Mouse (Mus musculus): ENCODE results near the gene Nell2. TPM values are rescaled to one million over a fixed set of nuclear protein-coding genes. Genes with fewer than 3 reads are reported as not detected.

Gene Nell2
- total RNA-seq, 2 experiments from 2014 or later = 636 to 651 TPM

DNA sequence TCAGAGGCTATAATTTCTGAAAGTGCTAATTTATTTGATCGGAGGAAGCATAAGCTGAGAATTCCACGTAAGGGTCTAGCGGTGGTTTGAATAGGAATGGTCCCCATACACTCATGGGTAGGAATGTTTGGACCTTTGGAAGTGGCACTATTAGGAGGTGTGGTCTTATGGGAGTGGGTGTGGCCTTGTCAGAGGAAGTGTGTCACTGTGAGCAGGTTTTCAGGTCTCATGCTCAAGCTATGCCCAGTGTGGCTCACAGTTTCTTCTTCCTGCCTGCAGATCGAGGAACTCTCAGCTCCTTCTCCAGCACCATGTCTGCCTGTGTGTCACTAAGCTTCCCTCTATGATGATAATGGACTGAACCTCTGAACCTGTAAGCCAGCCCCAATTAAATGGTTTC, 46.8 kb downstream of the Nell2 start:
- no peak for DNase-seq (ENCODE audit: low spot score in 2 of 2)

DNA sequence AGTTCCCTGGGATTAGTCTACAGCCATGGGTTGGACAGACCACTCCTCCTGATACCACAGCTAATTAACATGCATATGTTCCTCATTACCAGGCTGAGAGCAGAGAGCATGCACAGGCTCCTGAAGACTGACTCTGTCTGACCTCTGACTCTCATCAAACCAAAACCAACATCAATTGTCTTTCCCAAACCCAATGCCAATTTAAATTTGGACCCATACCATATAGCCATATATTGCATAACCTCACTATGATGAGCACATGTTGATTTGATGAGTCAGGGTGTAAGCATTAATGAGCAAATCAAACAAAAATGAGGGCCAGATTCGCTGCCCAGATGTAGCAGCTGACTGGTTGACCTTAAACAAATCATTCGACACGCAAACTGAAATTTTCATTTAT, 51.9 kb downstream of the Nell2 start:
- DNase-seq (ENCODE audit: low spot score in 2 of 2) = no peak

DNA sequence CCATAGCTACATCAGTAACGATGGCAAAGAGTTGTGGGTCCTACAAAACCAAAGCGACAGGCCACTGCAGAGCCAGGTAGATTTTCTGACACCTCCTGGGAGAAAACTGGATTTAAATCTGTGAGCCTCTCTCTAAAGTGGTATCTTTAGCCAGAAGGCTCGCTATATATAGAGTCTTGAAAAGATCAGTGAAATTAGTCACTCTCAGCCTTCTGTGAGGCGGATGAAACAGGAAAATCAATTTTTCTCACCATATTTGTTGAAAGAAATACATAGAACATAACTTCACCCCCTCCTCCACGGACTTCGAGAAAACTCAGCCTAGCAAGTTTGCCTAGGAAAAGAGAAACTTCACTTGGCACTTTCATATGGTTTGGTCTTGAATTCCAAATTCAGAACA, 54.4 kb downstream of the Nell2 start:
- DNase-seq (ENCODE audit: low spot score in 2 of 2) = no peak

DNA sequence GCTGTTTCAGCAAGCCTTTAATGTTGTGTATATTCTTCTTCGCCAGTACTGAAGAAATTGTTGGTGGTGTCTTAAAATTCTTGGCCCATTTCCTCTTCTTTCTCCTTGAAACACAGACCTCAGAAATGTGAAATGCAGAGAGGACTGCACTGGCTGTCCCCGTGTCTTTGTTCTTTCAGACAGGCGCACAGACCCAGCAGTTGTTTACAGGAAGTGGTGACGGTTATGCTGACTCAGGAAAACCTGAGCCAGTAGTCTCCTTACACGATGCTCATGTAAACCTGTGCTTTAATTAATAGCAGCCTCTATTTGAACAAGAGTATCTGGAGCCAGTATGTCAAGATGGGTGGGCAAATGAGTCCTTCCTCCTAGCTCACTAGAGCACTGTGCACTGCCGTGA, 61.2 kb downstream of the Nell2 start:
- DNase-seq (ENCODE audit: low spot score in 2 of 2) = no peak

DNA sequence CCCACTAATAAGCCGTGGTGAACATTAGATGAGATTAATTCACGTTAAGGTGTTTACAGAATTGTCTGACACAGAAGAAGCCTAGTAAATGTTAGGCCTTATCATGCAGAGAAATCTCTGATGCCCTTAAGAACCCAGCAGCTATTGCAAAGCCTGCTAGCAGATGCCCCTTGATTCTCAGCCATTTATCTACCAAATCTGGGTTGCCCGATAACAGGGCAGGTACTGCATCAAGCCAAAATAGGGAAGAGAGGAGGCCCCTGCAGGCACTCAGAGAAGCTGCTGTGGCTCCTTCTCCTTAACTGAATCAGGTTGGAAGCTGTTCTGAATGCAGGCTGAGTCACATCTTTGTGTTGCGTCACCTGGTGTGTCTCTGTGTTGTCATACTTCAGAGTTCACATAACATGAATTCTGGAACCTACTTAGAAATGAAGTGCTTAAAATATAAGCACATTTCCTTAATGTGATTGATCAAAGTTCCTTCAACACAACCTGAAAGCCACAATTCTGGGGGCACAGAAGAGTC, 68.3 kb downstream of the Nell2 start:
- no peak for DNase-seq (ENCODE audit: low spot score in 2 of 2)

DNA sequence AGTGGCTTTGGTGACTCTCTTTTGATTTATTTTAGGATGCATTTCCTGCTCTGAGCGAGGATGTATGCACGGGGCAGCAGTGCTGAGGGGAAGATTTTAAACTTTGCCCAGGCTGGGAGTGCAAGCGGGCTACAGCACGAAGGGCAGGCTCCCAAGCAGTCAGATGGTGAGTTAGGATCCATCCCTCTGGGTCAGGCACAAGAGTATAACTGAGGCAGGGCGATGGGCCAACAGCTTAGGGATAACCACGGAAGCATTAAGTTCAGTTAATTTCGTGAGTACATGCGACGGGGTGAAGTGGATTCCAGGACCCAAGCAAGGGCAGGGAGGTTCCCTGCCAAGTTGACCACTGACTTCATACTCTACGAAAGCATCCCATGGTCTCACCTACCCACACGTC, 83.8 kb downstream of the Nell2 start:
- no peak for DNase-seq (ENCODE audit: low spot score in 2 of 2)

DNA sequence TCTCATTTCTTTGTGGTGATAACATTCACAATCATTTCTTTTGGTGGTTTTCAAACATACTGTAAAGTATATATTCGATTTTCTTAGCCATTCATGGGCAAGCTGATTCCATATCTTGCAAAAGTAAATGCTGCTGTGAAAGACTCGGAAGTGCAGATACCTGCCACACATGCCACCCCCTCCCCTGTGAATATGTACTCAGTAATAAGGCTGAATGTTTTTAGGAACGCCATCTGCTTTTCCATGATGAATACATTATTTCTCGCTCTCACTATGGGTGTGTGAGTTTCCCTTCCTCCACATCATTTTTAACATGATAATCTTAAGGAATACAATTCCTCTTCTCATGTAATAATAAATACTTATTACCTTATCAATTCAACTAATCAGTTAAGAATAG, 90.6 kb downstream of the Nell2 start:
- no peak for DNase-seq (ENCODE audit: low spot score in 2 of 2)

DNA sequence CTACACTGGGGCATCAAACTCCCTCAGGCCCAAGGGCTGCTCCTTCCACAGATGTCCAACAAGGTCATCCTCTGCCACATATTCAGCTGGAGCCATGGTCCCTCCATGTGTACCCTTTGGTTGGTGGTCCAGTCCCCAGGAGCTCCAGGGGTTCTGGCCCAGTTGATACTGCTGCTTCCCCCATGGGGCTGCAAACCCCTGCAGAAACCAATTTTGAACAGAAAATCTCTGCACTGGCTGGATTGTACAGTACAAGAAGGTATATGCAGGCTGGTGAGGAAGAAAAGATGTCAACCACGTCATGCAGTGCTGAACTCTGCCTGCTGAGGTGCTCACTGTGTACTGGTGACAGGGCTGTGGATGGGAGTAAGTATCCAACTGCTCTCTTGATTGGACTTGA, 92.1 kb downstream of the Nell2 start:
- no peak for DNase-seq (ENCODE audit: low spot score in 2 of 2)

DNA sequence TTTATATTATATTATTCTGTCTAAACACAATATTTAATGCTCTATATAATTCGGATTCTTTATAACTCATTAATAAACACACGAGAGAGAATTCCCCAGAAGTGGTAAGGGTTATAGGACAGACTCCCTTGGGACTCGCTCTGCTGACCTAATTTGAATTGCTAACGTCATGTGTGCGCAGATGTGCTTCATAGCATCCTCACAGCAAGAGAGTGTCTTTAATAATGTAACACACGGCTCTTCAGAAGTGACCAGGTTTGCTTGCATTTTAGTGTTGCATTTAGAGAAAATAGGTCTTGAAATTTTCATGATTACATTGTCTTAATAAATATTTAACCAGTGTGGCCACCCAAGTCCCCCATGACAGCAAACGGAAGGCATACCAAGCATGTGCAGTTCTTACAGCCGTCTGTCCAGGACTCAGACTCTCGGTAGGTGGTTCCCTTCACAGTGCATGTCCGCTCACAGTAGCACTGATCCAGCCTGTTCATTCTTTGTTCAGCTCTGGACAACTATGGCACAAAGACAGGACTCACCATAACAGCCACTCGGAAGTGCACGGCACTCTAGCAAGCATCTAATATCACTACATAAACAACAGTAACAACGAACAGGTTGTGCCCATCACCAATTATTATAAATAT, 97.1 kb downstream of the Nell2 start:
- DNase-seq (ENCODE audit: low spot score in 2 of 2) = no peak

DNA sequence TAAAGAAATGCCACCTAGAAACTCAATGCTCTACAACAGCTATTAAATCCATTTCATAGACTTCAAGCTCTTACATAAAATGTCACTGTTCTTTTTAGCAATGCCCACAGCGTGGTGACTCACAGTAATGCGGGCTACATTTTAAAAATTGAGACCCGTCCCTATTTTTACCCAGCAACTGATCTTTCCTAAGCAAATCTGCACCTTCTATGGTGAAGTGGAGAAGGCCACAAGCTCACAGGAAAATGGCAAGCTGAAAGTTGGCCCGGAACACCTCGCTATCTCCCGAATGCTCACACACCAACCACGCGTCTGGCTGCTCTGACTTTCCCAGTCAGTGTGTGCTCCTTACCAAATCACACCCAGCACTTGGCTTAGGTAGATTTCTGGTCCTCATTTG, 98.4 kb downstream of the Nell2 start:
- no peak for DNase-seq (ENCODE audit: low spot score in 2 of 2)

DNA sequence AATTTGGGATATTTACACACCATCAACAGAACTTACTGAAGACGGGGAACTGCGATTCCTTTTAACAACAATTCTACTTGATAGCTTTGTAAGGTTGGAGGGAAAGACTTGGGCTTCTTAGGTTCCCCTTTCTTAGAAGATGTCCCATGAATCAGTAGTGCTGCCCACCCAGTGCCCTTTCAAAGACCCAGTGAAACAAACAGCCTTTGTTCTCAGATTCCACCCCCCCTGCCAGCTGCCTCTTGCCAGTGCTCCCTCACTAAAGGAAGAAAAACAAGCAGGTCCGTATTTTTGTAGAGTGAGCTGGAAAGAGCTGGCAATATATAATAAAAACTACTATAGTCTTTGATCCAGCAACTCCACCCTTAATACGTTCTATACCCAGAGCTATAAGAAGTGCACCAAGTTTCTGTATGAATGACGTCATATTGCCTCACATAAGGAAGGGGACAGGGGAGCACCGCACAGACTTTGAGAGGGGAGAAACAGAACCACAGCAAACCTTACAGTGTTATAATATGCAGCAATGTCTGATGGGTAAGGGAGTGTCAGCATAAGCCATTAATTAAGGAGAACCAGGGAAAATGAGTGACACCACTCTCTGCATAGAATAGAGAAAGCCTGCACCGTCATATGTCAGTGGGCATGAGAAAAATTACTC, 100.2 kb downstream of the Nell2 start:
- DNase-seq (ENCODE audit: low spot score in 2 of 2) = no peak

DNA sequence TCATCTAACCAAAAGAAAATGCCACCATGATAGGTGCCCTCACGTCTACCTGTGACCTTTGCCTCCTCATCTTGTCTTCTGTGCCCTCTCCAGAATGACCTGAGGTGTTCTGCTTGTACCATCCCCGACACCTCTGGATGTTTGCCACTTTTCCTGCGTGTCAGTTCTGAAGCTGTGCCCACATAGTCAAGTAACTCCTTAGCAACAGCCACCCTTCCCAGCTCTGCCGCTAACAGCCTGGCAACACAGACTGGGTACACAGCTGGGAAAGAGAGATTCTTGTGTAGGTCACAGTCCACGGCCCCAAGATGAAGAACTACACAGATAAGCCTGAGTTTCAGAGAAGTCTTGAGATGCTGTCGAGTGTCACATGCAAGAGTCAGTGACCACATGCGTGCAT, 103.3 kb downstream of the Nell2 start:
- no peak for DNase-seq (ENCODE audit: low spot score in 2 of 2)

DNA sequence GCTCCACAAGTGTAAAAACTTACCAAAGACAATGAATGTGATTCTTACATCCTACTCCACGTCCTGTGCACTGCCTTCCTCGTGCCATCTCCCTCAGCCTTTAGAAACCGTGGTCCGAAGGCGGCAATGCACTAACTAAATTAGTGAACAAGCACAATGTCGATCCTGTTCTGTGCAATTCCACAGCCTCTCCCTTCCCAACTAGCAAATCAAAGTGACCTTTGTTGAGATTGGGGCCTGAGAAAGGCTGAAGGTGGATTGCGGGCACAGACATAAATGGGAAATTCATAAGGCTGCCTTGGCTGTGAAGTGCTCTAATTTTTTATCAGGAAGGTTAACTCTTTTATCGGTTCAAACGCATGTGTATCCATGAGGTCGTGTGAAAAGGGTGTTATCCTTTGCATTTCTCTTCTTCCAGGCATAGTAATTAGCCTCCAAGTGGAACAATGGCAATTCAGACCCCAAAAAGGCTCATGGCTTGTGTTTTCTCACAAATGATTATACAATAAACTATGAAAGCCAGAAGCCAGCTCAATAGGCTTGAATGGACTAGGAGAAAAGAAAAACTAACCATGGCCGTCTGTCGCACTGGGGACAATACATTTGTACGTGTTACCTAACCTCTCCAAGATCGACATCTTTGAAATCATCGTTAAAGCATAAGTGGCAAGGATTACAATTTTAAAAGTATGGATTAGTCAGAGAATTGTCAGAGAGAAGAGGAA, 106.0 kb downstream of the Nell2 start:
- no peak for DNase-seq (ENCODE audit: low spot score in 2 of 2)

DNA sequence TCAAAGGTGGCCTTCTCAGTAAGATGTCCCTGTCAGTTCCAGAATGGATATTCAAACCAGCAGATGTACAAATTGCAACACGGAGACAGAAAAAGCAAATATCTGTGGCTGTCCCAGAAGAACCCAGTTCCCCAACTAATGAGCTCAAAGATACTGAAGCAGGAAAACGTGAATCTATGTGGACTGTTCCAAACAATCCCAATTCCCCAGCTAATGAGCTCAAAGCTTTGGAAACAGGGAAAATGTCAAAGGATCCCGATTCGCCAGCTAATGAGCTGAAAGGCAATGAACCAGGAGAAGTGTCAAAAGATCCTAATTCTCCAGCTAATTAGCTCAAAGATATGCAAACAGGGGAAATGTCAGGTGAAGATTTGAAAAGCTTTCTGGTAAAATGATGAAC, 109.7 kb downstream of the Nell2 start:
- DNase-seq (ENCODE audit: low spot score in 2 of 2) = no peak

DNA sequence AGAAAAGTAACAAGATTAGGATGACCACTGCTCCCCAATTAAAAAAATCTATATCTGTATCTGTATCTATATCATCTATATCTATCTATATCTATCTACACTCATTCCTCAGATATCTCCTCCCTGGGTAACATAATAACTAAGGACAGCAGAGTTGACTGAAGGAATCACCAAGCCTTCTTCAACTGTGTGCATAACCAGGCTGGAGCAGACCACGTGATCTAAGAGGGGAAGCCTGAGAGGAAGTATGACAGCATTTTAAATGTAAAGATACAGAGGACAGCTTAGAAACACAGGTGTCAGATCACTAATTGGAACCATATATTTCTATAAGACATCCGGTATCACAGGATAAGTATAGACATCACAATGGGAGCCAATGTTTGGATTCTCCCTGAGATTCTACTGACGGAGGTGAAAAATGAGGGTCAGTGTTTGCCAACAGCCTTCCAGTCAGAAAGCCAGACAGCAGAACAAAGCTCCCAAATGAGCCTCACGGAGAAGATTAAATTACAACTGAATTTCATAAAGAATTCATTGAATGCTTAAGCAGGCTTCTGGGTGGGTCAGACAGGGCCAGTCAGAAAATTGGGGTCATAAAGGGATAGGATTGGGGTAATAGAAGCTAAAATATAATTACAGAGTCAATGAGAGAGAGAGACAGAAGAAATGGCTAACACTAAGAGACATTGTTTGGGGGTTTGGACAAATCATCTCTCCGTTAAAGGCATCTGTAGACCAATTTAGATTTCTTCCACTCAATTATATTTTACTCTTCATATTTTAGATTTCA, 116.2 kb downstream of the Nell2 start:
- DNase-seq (ENCODE audit: low spot score in 2 of 2) = no peak

DNA sequence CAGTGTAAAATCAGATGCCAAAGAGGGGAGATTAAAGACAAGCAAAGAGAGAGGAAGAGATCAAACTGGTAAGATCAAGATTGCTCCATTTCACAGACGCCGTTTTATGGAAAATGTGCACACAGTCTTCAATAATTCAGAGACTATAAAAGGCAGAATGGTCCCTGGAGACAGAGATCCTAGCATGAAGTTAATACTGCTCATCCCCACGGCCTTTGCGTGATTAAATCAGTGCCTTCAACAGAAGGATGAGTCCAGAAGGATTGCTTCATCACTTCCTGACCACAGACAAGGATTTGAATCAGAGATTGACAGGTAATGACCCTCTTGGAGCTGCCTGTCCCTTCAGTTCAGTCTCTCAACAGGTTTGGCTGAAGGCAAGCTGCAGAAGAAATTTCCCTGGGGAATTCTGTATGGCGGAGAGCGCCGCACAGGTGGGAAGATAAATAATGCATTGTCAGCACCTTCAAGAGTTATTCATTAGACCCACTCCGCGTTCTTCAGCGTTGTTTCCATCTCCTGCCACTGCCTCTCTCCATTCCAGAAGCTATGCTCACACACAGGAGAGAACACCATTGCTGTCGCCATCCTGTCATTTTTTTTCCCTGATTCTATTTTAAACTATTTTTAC, 118.0 kb downstream of the Nell2 start:
- DNase-seq (ENCODE audit: low spot score in 2 of 2) = no peak

DNA sequence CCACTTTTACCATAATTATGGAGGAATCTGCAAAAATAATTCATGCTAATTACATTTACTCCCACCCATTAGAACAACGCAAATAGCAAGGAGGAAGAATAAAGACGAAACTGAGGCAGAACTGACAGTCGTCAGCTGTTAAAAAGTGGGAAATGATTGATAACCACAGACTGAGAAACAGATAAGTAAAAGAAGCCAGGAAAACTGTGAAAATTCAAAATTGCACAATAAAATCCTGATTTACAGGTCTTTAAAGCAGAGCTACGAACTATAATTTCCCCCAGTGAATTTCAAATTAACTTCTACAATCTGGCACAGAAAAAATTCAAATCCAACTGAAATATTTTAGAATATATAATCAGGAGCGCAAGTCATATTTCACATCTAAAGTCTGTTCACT, 138.0 kb downstream of the Nell2 start:
- no peak for DNase-seq (ENCODE audit: low spot score in 2 of 2)

DNA sequence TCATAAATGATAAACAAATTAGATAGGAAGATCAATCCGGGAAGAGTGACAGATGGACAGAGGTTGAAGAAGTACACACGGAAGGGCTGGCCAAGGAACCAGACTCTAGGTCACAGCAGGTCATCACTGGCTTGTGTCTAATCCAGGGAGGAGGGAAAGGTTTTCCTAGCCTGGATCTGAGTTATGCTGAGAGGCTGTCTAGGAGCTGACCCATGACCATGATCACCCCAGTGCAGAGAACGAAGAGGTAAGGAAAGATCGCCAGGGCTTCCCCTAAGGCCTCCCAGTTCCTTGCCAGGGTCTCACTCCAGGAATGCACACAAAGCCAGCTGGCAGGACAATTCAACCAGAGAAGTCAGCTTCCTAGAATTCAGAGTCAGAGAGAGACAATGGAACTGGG, 139.4 kb downstream of the Nell2 start:
- DNase-seq (ENCODE audit: low spot score in 2 of 2) = no peak

DNA sequence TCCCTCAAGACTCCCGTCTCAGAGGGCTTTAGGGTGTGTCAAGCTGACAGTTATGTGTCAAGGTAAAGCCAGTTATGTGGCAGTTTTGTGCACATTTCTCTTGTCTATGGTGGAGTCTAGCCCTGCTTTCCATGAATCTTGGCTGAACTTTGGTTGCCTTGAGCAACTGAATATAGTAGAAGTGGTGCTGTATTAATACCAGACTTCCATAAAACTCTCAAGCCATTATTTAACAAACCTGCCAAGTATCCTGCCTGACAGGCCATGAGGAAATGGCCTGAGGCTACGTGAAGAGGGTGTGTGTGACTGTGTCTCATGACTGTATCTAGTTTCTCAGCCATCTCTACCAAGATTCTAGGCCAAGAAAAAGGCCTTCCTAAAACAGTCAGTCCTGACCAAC, 147.5 kb downstream of the Nell2 start:
- DNase-seq (ENCODE audit: low spot score in 2 of 2) = no peak

DNA sequence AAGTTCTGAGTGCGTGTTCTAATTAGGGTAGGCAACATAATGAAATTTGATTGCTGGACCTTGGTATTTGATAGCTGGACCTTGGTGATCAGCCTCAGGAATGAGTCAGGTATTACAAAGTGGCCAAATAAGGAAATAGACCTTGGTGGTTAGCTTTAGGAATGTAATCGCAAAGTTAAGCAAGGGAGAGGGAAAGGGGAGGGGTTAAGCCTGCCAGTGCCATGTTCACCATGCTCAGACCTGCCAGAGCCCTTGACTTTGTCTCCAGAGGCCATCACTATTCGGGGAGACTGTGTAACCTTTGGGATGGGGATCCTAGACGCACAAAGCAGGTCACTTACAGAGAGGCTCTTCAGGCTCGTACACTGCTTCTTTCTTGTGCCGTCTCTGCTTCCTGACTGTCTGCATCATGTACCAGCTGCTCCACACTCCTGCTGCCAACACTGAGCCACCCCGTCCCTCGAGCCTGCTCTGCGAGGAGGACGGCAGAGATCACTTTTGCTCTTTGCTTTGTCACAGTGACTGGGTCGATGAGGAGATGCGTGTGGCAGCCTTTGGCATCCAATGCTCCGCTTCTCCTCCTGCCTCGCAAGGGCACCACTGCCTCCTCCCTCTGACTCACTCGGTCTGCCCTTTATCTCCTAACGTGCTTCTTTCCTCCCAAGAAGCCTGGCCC, 157.5 kb downstream of the Nell2 start:
- DNase-seq (ENCODE audit: low spot score in 2 of 2) = peak; percentile 31 to 52

DNA sequence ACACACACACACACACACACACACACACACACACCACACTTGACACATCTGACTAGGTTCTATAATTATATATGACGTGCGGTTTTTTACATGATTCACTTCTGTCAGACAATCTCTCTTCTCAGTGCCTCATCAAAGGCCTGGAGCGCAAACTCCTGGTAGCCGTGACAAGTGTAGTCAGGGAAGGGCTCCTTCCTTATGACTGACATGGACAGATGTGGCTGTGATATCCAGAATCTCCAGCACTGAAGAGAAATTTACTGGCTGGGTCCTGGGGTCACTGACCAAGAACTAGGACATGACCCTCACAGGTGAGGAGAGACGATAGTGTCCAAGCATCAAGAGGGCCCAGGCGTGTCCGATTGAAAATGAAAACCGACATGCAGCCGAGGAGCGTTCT, 160.2 kb downstream of the Nell2 start:
- no peak for DNase-seq (ENCODE audit: low spot score in 2 of 2)
